Mouse (Mus musculus) hindbrain, embryonic 13.5 days (tissue): ENCODE measurements at regions not wholly inside any gene's neighbourhood (a gene's known extent, or its start where the extent isn't known, plus 50 kb on each side); places are given as distances from the start of the nearest gene placed in this dataset.
A peak's percentile ranks its signal among the peaks of the same experiment; 100 is the strongest.

ENCODE experiments used
- ATAC-seq: fragments of 200-750 bp; cut with Nextera tagmentation; 2 replicates; pipeline ENCODE4 v1.8.0; 2017; ENCODE audit warnings: moderate TSS enrichment; ENCODE audit not compliant: low FRiP score
- H3K27ac ChIP-seq: fragments of 300-500 bp; sonication (generic); 2 replicates; pipeline ENCODE4 v1.5.1; 2015; ENCODE audit warnings: inconsistent platforms, mild to moderate bottlenecking, moderate library complexity
- H3K27me3 ChIP-seq: fragments of 300-500 bp; sonication (generic); 2 replicates; pipeline ENCODE4 v1.6.1; 2015; ENCODE audit warnings: mild to moderate bottlenecking, inconsistent platforms
- H3K36me3 ChIP-seq: fragments of 300-500 bp; sonication (generic); 2 replicates; pipeline ENCODE4 v1.6.1; 2015; ENCODE audit warnings: mild to moderate bottlenecking, inconsistent platforms
- H3K4me1 ChIP-seq: fragments of 300-500 bp; sonication (generic); replicated peaks from 2 replicates; pipeline ENCODE4 v1.6.1; 2015; ENCODE audit warnings: inconsistent platforms
- H3K4me2 ChIP-seq: fragments of 300-500 bp; sonication (generic); 2 replicates; pipeline ENCODE4 v1.6.1; 2015; ENCODE audit warnings: inconsistent platforms, mild to moderate bottlenecking, moderate library complexity
- H3K4me3 ChIP-seq: fragments of 300-500 bp; sonication (generic); 2 replicates; pipeline ENCODE4 v1.5.1; 2015; ENCODE audit warnings: mild to moderate bottlenecking, inconsistent platforms
- H3K9ac ChIP-seq: fragments of 300-500 bp; sonication (generic); 2 replicates; pipeline ENCODE4 v1.6.1; 2015; ENCODE audit warnings: mild to moderate bottlenecking, inconsistent platforms
- H3K9me3 ChIP-seq: fragments of 300-500 bp; sonication (generic); 2 replicates; pipeline ENCODE4 v1.6.1; 2016; ENCODE audit warnings: inconsistent platforms
- WGBS: fragments of 180-500 bp; shearing (Covaris S2); methylation state at CpG from one replicate; pipeline ENCODE4 v1.1.7; 2015; 5-methylcytosine and 5-hydroxymethylcytosine counted together

DNA sequence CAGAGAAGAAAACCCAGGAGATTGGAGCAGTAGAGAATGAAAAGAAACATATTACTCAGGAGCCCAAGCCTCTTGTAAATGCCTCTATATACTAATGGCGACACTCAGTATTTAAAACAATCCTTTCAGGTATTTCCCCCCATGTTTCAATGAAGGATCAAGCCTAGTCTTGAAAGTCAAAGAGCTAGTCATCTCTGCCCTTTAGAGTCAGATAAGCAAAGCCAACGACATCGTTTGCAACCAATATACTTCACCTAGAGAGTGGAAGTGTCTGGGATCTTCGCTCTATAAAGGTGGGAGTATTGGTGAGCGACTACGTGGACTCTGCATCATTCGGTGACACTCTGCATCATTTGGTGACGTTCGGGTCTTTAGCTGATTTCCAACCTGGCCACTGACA is 401.8 kb upstream of the Adgrl2 start:
- no peak overlapping the region for H3K9ac ChIP-seq
- H3K4me1 ChIP-seq: no peaks in the 10 kb centered on the region
- H3K27ac ChIP-seq: no peak overlapping the region
- 95% methylated on average over 9 of the region's 9 CpGs for WGBS
- H3K4me2 ChIP-seq: no peak overlapping the region
- H3K9me3 ChIP-seq: no peaks in the 10 kb centered on the region
- ATAC-seq: no peak
- H3K36me3 ChIP-seq: no peaks in the 10 kb centered on the region
- no peaks in the 10 kb centered on the region for H3K27me3 ChIP-seq
- H3K4me3 ChIP-seq: no peak overlapping the region

DNA sequence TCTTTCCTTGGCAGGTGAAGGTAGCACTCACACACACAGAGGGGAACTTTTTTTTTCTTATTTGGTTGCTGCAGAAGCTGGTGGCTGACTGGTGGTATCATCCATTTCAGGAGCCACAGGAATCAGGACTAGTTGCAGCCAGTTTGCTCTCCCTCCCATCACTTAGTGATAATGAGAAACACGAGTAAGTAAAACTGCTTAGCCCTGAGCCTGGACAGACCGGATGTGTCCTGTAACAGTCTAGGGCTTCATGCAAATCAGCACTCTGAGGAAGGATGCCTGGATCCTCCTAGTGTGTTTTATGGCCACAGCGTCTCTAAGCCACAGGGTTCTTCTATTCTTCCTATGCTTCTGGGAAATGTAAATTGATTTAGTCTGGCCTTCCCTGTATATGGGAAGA is 397.2 kb upstream of the Adgrl2 start:
- H3K4me1 ChIP-seq: 0 out of 2 replicates have a peak, but pooled peaks cover 4% of the 10 kb centered on the region
- no peaks in the 10 kb centered on the region for H3K36me3 ChIP-seq
- no peak overlapping the region for H3K4me3 ChIP-seq
- no peak for ATAC-seq
- 47% methylated on average over 3 of the region's 3 CpGs for WGBS
- no peaks in the 10 kb centered on the region for H3K27me3 ChIP-seq
- no peak overlapping the region for H3K27ac ChIP-seq
- H3K9me3 ChIP-seq: no peaks in the 10 kb centered on the region
- no peak overlapping the region for H3K4me2 ChIP-seq
- H3K9ac ChIP-seq: no peak overlapping the region

DNA sequence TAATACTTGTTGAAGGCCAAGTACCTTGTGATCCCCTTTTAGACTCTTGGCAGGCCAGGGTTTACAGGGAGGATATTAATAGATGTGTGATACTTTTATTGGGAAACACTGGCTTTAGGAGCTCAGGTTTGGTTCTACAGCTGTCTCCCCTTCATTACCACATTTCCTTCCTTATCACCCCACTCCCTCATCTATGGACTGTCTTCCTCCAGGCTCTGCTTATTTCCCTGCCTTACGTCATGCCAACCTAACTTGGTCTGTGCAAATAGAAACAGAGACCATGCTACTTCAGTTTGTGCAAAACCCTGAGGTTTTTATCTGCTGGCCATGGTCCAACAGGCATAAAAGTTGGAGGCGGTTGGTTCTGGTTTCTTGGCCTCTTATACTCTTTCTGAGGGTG is 395.7 kb upstream of the Adgrl2 start:
- 89% methylated on average over 2 of the region's 2 CpGs for WGBS
- Histone ChIP-seq H3K27ac (no peak overlapping the region), H3K36me3 (no peaks in the 10 kb centered on the region), H3K9me3 (no peaks in the 10 kb centered on the region), H3K27me3 (no peaks in the 10 kb centered on the region), H3K9ac (no peak overlapping the region), H3K4me3 (no peak overlapping the region), H3K4me2 (no peak overlapping the region), H3K4me1 (0 out of 2 replicates have a peak, but pooled peaks cover 4% of the 10 kb centered on the region)
- ATAC-seq: no peak

DNA sequence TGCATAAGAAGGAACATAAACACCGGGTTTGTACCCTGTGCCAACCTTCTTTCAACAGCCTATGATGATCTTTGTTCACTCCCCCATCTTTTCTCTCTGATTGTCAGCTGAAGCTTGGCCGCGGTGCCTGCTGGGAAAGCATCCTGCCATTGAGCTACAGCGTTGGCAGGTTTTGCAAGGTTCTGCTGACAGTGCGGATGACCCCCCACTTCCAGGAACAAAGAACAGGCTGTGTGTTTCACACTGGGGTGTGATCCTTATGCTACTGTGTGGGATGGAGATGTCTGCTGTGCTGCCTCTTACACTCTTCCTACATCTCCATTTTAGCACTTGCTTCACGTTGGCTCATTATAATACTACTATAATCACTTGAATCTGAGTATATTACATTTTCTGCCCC is 395.0 kb upstream of the Adgrl2 start:
- WGBS: 30% methylated on average over 6 of the region's 6 CpGs
- H3K4me3 ChIP-seq: no peak overlapping the region
- ATAC-seq: no peak

DNA sequence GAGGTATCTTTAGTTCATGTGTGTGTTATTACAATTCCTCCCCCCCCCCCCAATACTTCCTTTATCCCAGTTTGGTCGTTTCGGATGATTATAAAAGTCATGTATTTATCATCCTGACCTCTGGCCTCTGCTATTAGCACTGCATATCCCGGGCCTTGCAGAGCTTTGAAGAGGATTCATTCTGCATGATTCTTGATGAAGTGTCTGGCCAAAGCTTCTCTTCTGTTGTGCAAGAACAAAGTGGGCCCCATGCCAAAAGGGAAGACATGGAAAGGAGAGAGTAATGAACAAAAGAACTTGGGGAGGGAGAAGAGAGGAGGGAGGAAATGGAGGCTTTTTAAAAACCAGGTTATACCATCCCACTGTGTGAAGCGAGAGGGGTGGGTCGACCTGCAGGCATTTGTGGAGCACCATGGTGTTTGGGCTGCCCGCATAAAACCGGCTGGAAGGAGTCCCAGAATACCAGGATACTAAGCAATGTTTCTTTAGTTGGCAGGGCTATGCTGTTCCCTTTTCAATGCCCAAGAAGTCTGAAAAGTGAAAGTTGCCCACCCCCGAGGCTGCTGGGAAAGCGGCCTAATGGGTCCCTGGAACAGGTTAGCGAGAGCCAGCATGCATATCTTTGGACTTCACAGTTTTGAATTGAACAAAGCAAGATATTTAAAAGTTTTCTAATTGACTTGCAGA is 391.3 kb upstream of the Adgrl2 start:
- Histone ChIP-seq H3K4me1 (0 out of 2 replicates have a peak, but pooled peaks cover 4% of the 10 kb centered on the region), H3K4me3 (no peak overlapping the region), H3K36me3 (no peaks in the 10 kb centered on the region), H3K9me3 (no peaks in the 10 kb centered on the region), H3K4me2 (no peak overlapping the region), H3K27me3 (no peaks in the 10 kb centered on the region), H3K9ac (no peak overlapping the region), H3K27ac (no peak overlapping the region)
- WGBS: 71% methylated on average over 10 of the region's 10 CpGs
- peak; percentile 36; the same call in 1 of the 2 replicates for ATAC-seq

More for the DNA sequence above, 395.0 kb upstream of the Adgrl2 start:
- H3K4me2 ChIP-seq: no peak overlapping the region
- H3K27me3 ChIP-seq: no peaks in the 10 kb centered on the region
- H3K27ac ChIP-seq: no peak overlapping the region
- H3K9me3 ChIP-seq: no peaks in the 10 kb centered on the region
- no peaks in the 10 kb centered on the region for H3K36me3 ChIP-seq
- no peak overlapping the region for H3K9ac ChIP-seq
- 0 out of 2 replicates have a peak, but pooled peaks cover 4% of the 10 kb centered on the region for H3K4me1 ChIP-seq

DNA sequence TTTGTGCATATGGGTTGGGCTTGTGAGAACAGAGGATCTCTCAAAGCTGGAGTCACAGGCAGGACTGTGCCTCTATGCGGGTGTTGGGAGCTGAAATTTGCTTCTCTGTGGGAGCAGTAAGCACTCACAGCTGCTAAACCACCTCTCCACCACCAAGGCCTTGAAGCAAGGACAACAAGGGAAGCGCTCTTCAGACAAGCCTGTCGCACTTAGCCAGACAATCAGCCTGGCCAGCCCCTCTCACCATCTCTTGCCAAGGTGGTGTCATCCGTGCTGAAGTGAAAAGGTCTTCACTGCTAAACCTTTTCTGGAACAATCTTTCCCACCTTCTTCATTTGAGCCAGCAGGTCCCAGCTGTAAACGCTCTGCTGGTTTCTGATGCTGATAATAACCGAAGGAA is 390.7 kb upstream of the Adgrl2 start:
- no peak overlapping the region for H3K4me3 ChIP-seq
- 83% methylated on average over 6 of the region's 6 CpGs for WGBS
- 0 out of 2 replicates have a peak, but pooled peaks cover 4% of the 10 kb centered on the region for H3K4me1 ChIP-seq
- H3K9me3 ChIP-seq: no peaks in the 10 kb centered on the region
- H3K27me3 ChIP-seq: no peaks in the 10 kb centered on the region
- no peak overlapping the region for H3K27ac ChIP-seq
- no peaks in the 10 kb centered on the region for H3K36me3 ChIP-seq
- no peak for ATAC-seq
- no peak overlapping the region for H3K4me2 ChIP-seq
- H3K9ac ChIP-seq: no peak overlapping the region

DNA sequence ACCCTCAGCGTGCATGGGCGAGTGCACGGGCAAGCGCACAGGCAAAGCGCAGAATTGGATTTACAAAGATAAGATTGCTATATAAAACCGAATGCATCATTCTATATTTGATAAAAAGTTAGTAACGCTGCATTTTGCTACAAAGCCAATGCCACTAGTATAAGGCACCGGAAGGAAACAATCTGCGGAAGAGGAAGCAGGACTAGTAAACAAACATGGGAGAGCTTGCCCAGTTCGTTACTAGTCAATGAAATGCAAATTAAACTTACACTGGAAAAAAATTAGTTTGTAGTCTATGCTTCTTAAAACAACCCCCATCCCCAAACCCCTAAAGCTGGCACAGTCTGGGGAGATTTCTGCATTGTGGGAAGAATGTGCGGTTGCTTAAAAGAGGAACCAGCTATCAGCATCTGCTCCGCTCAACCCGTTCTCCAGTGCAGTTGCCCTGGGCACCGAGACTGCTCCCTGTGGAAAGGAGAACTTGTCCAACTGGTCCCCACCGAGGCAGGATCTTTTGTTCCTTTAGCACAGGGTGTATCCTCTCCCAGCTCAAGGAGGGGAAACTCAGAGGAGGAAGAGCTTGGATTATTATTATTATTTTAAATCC is 389.6 kb upstream of the Adgrl2 start:
- H3K27ac ChIP-seq: no peak overlapping the region
- H3K9ac ChIP-seq: no peak overlapping the region
- H3K4me2 ChIP-seq: no peak overlapping the region
- 80% methylated on average over 15 of the region's 15 CpGs for WGBS
- H3K4me3 ChIP-seq: no peak overlapping the region
- H3K36me3 ChIP-seq: no peaks in the 10 kb centered on the region
- no peak for ATAC-seq
- no peaks in the 10 kb centered on the region for H3K9me3 ChIP-seq
- no peaks in the 10 kb centered on the region for H3K4me1 ChIP-seq
- H3K27me3 ChIP-seq: no peaks in the 10 kb centered on the region

DNA sequence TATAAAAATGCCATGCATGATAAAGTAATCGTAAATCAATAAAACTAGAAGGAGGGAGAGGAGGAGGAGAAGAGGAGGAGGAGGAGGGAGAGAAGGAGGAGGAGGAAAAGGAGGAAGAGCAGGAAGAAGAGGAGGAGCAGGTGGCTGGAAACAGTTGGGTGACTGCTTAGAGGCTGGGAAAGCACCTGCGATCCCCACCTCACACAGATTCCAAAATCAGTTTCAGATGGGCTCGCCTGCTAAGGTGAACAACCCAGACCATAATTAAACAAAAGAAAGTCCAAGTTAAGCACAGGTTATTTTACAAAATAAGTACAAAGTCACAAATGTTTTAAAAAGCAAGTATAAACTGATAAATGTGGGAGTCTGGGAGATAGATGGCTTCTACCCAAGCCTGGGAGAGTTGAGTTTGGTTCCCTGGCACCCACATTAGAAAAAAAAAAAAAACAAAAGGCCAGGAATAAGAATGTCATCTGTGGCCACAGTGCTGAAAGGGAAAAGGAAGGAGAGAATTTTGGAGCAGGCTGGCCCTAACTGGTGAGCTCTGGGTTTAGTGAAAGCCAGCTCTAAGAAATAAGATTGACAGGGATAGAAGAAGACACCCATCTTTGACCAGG is 389.0 kb upstream of the Adgrl2 start:
- Histone ChIP-seq H3K27ac (no peak overlapping the region), H3K9me3 (no peaks in the 10 kb centered on the region), H3K36me3 (no peaks in the 10 kb centered on the region), H3K4me2 (no peak overlapping the region), H3K27me3 (no peaks in the 10 kb centered on the region), H3K9ac (no peak overlapping the region), H3K4me3 (no peak overlapping the region), H3K4me1 (no peaks in the 10 kb centered on the region)
- ATAC-seq: no peak
- WGBS: 93% methylated on average over 3 of the region's 3 CpGs

DNA sequence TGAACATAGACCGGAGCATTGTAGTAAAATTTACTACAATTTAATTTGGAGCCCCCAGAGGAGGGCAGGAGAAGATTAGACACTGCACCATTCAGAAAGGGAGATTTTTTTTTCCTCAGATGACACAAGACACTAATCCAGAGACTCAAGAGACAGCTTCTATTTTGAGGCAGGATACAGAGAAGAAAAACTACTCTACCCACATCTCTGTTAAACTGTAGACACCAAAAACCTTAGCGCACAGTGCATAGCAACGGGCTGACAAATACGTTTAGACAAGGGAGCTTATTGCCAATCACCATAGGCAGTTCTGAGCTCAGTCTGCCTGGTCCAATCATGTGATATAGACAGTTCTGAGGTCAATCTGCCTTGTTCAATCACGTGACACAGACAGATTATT is 381.1 kb upstream of the Adgrl2 start:
- no peaks in the 10 kb centered on the region for H3K4me1 ChIP-seq
- H3K4me3 ChIP-seq: no peak overlapping the region
- H3K27me3 ChIP-seq: no peaks in the 10 kb centered on the region
- no peak overlapping the region for H3K4me2 ChIP-seq
- H3K27ac ChIP-seq: no peak overlapping the region
- no peak for ATAC-seq
- H3K9me3 ChIP-seq: no peaks in the 10 kb centered on the region
- WGBS: 82% methylated on average over 5 of the region's 5 CpGs
- H3K36me3 ChIP-seq: no peaks in the 10 kb centered on the region
- H3K9ac ChIP-seq: no peak overlapping the region

DNA sequence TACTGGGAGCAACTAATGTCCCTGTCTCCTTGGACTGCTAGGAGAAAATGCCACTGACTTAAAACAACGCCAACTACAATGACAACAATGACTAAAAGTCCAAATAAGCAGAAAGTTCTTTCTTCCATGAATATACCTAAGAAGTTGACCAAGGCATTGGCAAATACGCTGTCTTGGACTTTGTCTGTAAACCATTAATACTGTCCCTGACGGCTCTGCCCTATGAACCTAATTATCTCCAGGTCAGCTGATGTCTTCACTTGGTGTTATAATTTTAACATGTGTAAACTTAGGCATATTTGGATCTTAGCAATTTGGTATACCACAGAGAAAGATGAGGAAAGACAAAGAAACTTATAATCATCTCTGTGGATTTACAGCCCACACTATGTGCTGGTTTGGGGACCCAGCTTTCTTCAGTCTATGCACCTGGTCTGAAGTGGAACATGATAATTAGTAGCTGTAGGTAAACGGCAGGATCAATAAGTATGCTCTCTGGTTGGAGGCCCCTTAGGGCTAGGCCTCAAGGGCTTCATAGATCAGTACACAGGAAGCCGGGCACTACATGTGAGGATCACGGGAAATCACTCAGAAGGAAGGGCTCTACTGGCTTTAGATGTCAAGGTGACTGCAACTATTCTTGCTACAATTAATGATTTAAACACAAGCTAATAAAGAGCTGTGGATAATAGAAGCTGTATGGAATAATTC is 380.3 kb upstream of the Adgrl2 start:
- H3K27ac ChIP-seq: no peak overlapping the region
- no peak overlapping the region for H3K9ac ChIP-seq
- no peaks in the 10 kb centered on the region for H3K9me3 ChIP-seq
- no peaks in the 10 kb centered on the region for H3K36me3 ChIP-seq
- no peaks in the 10 kb centered on the region for H3K27me3 ChIP-seq
- 91% methylated on average over 6 of the region's 6 CpGs for WGBS
- no peaks in the 10 kb centered on the region for H3K4me1 ChIP-seq
- H3K4me3 ChIP-seq: no peak overlapping the region
- H3K4me2 ChIP-seq: no peak overlapping the region
- ATAC-seq: no peak

DNA sequence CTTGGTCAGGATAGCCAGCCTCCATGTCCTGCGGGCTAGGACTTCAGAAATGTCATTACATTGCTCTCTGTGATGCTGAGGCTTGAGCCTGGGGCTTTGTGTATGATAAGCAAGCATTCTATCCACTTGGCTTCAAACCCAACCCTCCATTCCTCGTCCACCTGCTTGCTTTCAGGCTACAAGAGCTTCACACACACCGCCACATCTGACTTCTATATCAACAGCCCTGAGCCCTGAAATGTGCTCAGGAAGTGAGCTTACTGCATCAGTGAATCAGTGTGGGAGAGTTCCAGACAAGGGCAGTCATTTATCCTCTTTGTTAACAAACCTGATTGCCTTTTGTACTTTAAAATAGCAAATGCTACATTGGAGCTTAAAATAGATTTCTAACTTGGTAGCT is 377.5 kb upstream of the Adgrl2 start:
- ATAC-seq: no peak
- H3K4me2 ChIP-seq: no peak overlapping the region
- no peaks in the 10 kb centered on the region for H3K9me3 ChIP-seq
- no peak overlapping the region for H3K9ac ChIP-seq
- H3K4me3 ChIP-seq: no peak overlapping the region
- H3K27me3 ChIP-seq: no peaks in the 10 kb centered on the region
- 81% methylated on average over 3 of the region's 3 CpGs for WGBS
- H3K27ac ChIP-seq: no peak overlapping the region
- H3K36me3 ChIP-seq: no peaks in the 10 kb centered on the region
- H3K4me1 ChIP-seq: no peaks in the 10 kb centered on the region

DNA sequence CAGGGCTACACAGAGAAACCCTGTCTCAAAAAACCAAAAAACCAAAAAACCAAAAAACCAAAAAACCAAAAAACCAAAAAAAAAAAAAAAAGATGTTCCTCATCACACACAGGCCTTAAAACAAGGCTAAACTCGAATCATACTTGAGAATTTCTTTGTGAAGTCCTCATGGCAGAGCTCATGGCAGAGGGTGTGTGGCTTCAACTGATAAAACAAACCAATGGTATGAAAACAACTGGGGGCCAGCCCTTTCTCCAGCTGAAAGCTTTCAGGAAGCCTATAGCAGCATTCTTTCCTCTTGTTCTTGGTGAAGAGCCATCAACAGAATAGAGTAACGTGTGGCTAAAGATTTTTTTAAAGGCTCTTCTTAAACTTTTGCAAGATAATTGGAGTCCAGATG is 369.8 kb upstream of the Adgrl2 start:
- Histone ChIP-seq H3K4me1 (peaks cover 26% of the 10 kb centered on the region), H3K4me3 (no peak overlapping the region), H3K9ac (no peak overlapping the region), H3K36me3 (no peaks in the 10 kb centered on the region), H3K4me2 (no peak overlapping the region), H3K9me3 (no peaks in the 10 kb centered on the region), H3K27me3 (peaks cover 2% of the 10 kb centered on the region; the same call in 1 of the 2 replicates), H3K27ac (no peak overlapping the region)
- 77% methylated on average over 2 of the region's 2 CpGs for WGBS
- no peak for ATAC-seq
